Mouse (Mus musculus) neural tube, embryonic 13.5 days (tissue): ENCODE measurements around the gene Cidec. TPM values are rescaled to one million over a fixed set of nuclear protein-coding genes. Genes with fewer than 3 reads are reported as not detected.
A peak's percentile ranks its signal among the peaks of the same experiment; 100 is the strongest.

ENCODE experiments used
- ATAC-seq: fragments of 200-750 bp; cut with Nextera tagmentation; 2 replicates; pipeline ENCODE4 v1.8.0; 2017; ENCODE audit warnings: low read depth, mild to moderate bottlenecking, moderate TSS enrichment, moderate library complexity
- H3K27ac ChIP-seq: fragments of 300-500 bp; sonication (generic); replicated peaks from 2 replicates; pipeline ENCODE4 v1.5.1; 2015; ENCODE audit warnings: moderate library complexity, mild to moderate bottlenecking, inconsistent platforms
- H3K27me3 ChIP-seq: fragments of 300-500 bp; sonication (generic); 2 replicates; pipeline ENCODE4 v1.6.1; 2015; ENCODE audit warnings: mild to moderate bottlenecking, inconsistent platforms
- H3K36me3 ChIP-seq: fragments of 300-500 bp; sonication (generic); 2 replicates; pipeline ENCODE4 v1.6.1; 2015; ENCODE audit warnings: mild to moderate bottlenecking, inconsistent platforms
- H3K4me1 ChIP-seq: fragments of 300-500 bp; sonication (generic); replicated peaks from 2 replicates; pipeline ENCODE4 v1.6.1; 2015; ENCODE audit warnings: inconsistent platforms
- H3K4me2 ChIP-seq: fragments of 300-500 bp; sonication (generic); 2 replicates; pipeline ENCODE4 v1.6.1; 2015; ENCODE audit warnings: inconsistent platforms, mild to moderate bottlenecking, moderate library complexity
- H3K4me3 ChIP-seq: fragments of 300-500 bp; sonication (generic); 2 replicates; pipeline ENCODE4 v1.5.1; 2015; ENCODE audit warnings: mild to moderate bottlenecking, inconsistent platforms
- H3K9ac ChIP-seq: fragments of 300-500 bp; sonication (generic); 2 replicates; pipeline ENCODE4 v1.6.1; 2015; ENCODE audit warnings: moderate library complexity, mild to moderate bottlenecking, inconsistent platforms
- H3K9me3 ChIP-seq: fragments of 300-500 bp; sonication (generic); 2 replicates; pipeline ENCODE4 v1.6.1; 2016; ENCODE audit warnings: inconsistent platforms
- WGBS: fragments of 180-500 bp; shearing (Covaris S2); methylation state at CpG from one replicate; pipeline ENCODE4 v1.1.7; 2015; 5-methylcytosine and 5-hydroxymethylcytosine counted together
- polyA plus RNA-seq: library from polyadenylated mRNA; unstranded; fragments of >200 nt; fragmentation: Nextera tagmentation; extraction: Ambion mirVana; gene quantifications from 2 replicates; pipeline ENCODE4 v1.2.1, GENCODE M21; 2015

Cidec gene
- polyA plus RNA-seq = not detected in 2 replicates

- H3K4me2 ChIP-seq = no peak within 1 kb of the TSS
- H3K9ac ChIP-seq = no peak within 1 kb of the TSS
- 72% methylated on average over 9 of the region's 9 CpGs for WGBS
- H3K9me3 ChIP-seq = no peaks in the 10 kb centered on the region
- H3K36me3 ChIP-seq = no peaks in the 10 kb centered on the region
- no peaks in the 10 kb centered on the region for H3K4me1 ChIP-seq
- no peak within 1 kb of the TSS for H3K4me3 ChIP-seq
- ATAC-seq = no peak
- no peak within 1 kb of the TSS for H3K27ac ChIP-seq
- no peaks in the 10 kb centered on the region for H3K27me3 ChIP-seq
These were observed at the start of gene Cidec for GRCm38 (mm10) chr6:113435664-113436205. Gene Cidec, minus strand, starts transcription at chr6:113435760.

- 11% methylated on average over 10 of the region's 10 CpGs for WGBS
- H3K27ac ChIP-seq = peak overlapping the region; percentile 92
- no peaks in the 10 kb centered on the region for H3K9me3 ChIP-seq
- H3K36me3 ChIP-seq = peaks cover 26% of the 10 kb centered on the region
- peak; percentile 55 for ATAC-seq
- H3K4me3 ChIP-seq = peak overlapping the region; percentile 66
- peak overlapping the region; percentile 89 for H3K4me2 ChIP-seq
- peaks cover 49% of the 10 kb centered on the region for H3K4me1 ChIP-seq
- H3K9ac ChIP-seq = peak overlapping the region; percentile 90
- peaks cover 10% of the 10 kb centered on the region; the same call in 1 of the 2 replicates for H3K27me3 ChIP-seq
These were observed 48.2 kb upstream of the Cidec start for GRCm38 (mm10) chr6:113483729-113484128.

GRCm38 (mm10) chr6:113483100-113483615, 47.6 kb upstream of the Cidec start, which contains the start of gene Creld1:
Gene Creld1, plus strand, starts transcription at chr6:113483297.
- peaks cover 49% of the 10 kb centered on the region for H3K4me1 ChIP-seq
- peak within 1 kb of the TSS; percentile 90 for H3K9ac ChIP-seq
- H3K4me3 ChIP-seq = peak within 1 kb of the TSS; percentile 66
- H3K36me3 ChIP-seq = peaks cover 20% of the 10 kb centered on the region
- H3K27me3 ChIP-seq = peaks cover 10% of the 10 kb centered on the region; the same call in 1 of the 2 replicates
- under 1% methylated on average over 26 of the region's 26 CpGs for WGBS
- peak within 1 kb of the TSS; percentile 92 for H3K27ac ChIP-seq
- no peaks in the 10 kb centered on the region for H3K9me3 ChIP-seq
- H3K4me2 ChIP-seq = peak within 1 kb of the TSS; percentile 89
- ATAC-seq = peak; percentile 96

GRCm38 (mm10) chr6:113482477-113483099, 47.0 kb upstream of the Cidec start:
- Histone ChIP-seq H3K27me3 (peaks cover 10% of the 10 kb centered on the region; the same call in 1 of the 2 replicates), H3K36me3 (peaks cover 14% of the 10 kb centered on the region; the same call in 1 of the 2 replicates), H3K9me3 (no peaks in the 10 kb centered on the region), H3K4me2 (peak overlapping the region; percentile 89), H3K4me3 (peak overlapping the region; percentile 66), H3K9ac (peak overlapping the region; percentile 90), H3K4me1 (peaks cover 49% of the 10 kb centered on the region), H3K27ac (peak overlapping the region; percentile 92)
- WGBS = 1% methylated on average over 65 of the region's 65 CpGs
- ATAC-seq = peak; percentile 74

GRCm38 (mm10) chr6:113480555-113481373, 45.2 kb upstream of the Cidec start:
- Histone ChIP-seq H3K4me2 (no peak overlapping the region), H3K27ac (no peak overlapping the region), H3K4me3 (no peak overlapping the region), H3K36me3 (no peaks in the 10 kb centered on the region), H3K27me3 (peaks cover 10% of the 10 kb centered on the region; the same call in 1 of the 2 replicates), H3K9me3 (no peaks in the 10 kb centered on the region), H3K9ac (0 out of 2 replicates have a peak overlapping the region, but pooled peaks have one; percentile 90), H3K4me1 (peaks cover 37% of the 10 kb centered on the region)
- WGBS = 66% methylated on average over 18 of the region's 18 CpGs
- no peak for ATAC-seq

GRCm38 (mm10) chr6:113478906-113479305, 43.3 kb upstream of the Cidec start:
- WGBS = 72% methylated on average over 10 of the region's 10 CpGs

GRCm38 (mm10) chr6:113477353-113477752, 41.8 kb upstream of the Cidec start:
- 24% methylated on average over 7 of the region's 7 CpGs for WGBS
- Histone ChIP-seq H3K4me1 (peaks cover 12% of the 10 kb centered on the region), H3K27me3 (peaks cover 10% of the 10 kb centered on the region; the same call in 1 of the 2 replicates), H3K4me3 (no peak overlapping the region), H3K9ac (no peak overlapping the region), H3K4me2 (no peak overlapping the region), H3K9me3 (no peaks in the 10 kb centered on the region), H3K27ac (no peak overlapping the region), H3K36me3 (no peaks in the 10 kb centered on the region)
- no peak; the same call in 1 of the 2 replicates for ATAC-seq

More at GRCm38 (mm10) chr6:113478906-113479305, 43.3 kb upstream of the Cidec start:
- ATAC-seq = no peak
- no peak overlapping the region for H3K4me2 ChIP-seq
- H3K27ac ChIP-seq = no peak overlapping the region
- H3K36me3 ChIP-seq = no peaks in the 10 kb centered on the region
- H3K27me3 ChIP-seq = peaks cover 10% of the 10 kb centered on the region; the same call in 1 of the 2 replicates
- H3K9ac ChIP-seq = no peak overlapping the region
- H3K9me3 ChIP-seq = no peaks in the 10 kb centered on the region
- H3K4me3 ChIP-seq = no peak overlapping the region
- peaks cover 20% of the 10 kb centered on the region for H3K4me1 ChIP-seq

- H3K9ac ChIP-seq = no peak overlapping the region
- peaks cover 32% of the 10 kb centered on the region for H3K27me3 ChIP-seq
- no peak overlapping the region for H3K27ac ChIP-seq
- H3K4me2 ChIP-seq = no peak overlapping the region
- H3K9me3 ChIP-seq = no peaks in the 10 kb centered on the region
- ATAC-seq = no peak
- H3K4me3 ChIP-seq = no peak overlapping the region
- no peaks in the 10 kb centered on the region for H3K36me3 ChIP-seq
- WGBS = 85% methylated on average over 6 of the region's 6 CpGs
- peaks cover 20% of the 10 kb centered on the region for H3K4me1 ChIP-seq
These were observed 38.2 kb upstream of the Cidec start for GRCm38 (mm10) chr6:113473715-113474114.

- H3K9ac ChIP-seq = no peak overlapping the region
- ATAC-seq = no peak
- H3K36me3 ChIP-seq = no peaks in the 10 kb centered on the region
- no peak overlapping the region for H3K4me2 ChIP-seq
- H3K9me3 ChIP-seq = no peaks in the 10 kb centered on the region
- H3K27ac ChIP-seq = no peak overlapping the region
- 71% methylated on average over 2 of the region's 2 CpGs for WGBS
- H3K27me3 ChIP-seq = peaks cover 32% of the 10 kb centered on the region
- H3K4me1 ChIP-seq = peaks cover 22% of the 10 kb centered on the region
- no peak overlapping the region for H3K4me3 ChIP-seq
These were observed 37.7 kb upstream of the Cidec start for GRCm38 (mm10) chr6:113473246-113473645.

- no peak overlapping the region for H3K27ac ChIP-seq
- no peak overlapping the region for H3K4me3 ChIP-seq
- H3K36me3 ChIP-seq = no peaks in the 10 kb centered on the region
- H3K27me3 ChIP-seq = peaks cover 36% of the 10 kb centered on the region
- H3K9ac ChIP-seq = no peak overlapping the region
- WGBS = 63% methylated on average over 10 of the region's 10 CpGs
- H3K4me1 ChIP-seq = peaks cover 22% of the 10 kb centered on the region
- ATAC-seq = no peak
- no peaks in the 10 kb centered on the region for H3K9me3 ChIP-seq
- no peak overlapping the region for H3K4me2 ChIP-seq
These were observed 36.5 kb upstream of the Cidec start for GRCm38 (mm10) chr6:113472061-113472460.

- peaks cover 22% of the 10 kb centered on the region for H3K4me1 ChIP-seq
- no peak for ATAC-seq
- peaks cover 36% of the 10 kb centered on the region for H3K27me3 ChIP-seq
- no peaks in the 10 kb centered on the region for H3K9me3 ChIP-seq
- no peaks in the 10 kb centered on the region for H3K36me3 ChIP-seq
- H3K4me3 ChIP-seq = no peak within 1 kb of the TSS
- no peak within 1 kb of the TSS for H3K27ac ChIP-seq
- no peak within 1 kb of the TSS for H3K9ac ChIP-seq
- 23% methylated on average over 12 of the region's 12 CpGs for WGBS
- peak within 1 kb of the TSS; percentile 14; the same call in 1 of the 2 replicates for H3K4me2 ChIP-seq
These were observed 35.9 kb upstream of the Cidec start, which contains the start of gene Il17rc for GRCm38 (mm10) chr6:113471297-113471936. Gene Il17rc, plus strand, starts transcription at chr6:113471427.
